Mouse (Mus musculus): ENCODE measurements around the gene Usp40.
"Not testable (repeated sequence)": the region's sequence is repeated elsewhere in the genome, so short reads cannot be mapped to it uniquely, and the experiment has no call there.

The Usp40 gene

DNA sequence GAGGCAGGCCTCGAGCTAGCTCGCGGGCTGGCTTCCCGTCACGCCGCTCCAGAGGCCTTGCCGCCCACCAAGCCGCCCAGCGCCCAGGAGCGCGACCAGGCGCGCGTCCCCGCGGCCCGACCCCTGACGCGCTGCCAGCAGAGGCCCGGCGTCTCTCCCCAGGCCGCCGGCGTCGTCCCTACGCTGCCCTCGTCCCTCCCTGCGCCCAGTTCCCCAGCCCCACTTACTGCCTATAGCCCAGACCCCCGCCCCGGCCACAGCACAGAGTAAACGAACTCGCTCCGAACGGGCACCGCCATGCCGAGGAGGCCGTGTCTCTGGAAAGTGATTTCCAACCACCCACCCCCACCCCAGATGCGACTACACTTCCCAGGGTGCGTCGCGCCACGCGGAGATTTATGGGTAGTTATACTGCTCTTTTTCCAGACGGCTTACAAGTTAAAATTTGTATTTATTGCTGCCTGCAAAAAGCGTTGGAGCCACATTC is at the start of gene Usp40:
Gene Usp40, minus strand, starts transcription at position 341 of the 487 bp plus-strand sequence.
- DNase-seq (ENCODE audit: low spot score): peak; percentile 71

DNA sequence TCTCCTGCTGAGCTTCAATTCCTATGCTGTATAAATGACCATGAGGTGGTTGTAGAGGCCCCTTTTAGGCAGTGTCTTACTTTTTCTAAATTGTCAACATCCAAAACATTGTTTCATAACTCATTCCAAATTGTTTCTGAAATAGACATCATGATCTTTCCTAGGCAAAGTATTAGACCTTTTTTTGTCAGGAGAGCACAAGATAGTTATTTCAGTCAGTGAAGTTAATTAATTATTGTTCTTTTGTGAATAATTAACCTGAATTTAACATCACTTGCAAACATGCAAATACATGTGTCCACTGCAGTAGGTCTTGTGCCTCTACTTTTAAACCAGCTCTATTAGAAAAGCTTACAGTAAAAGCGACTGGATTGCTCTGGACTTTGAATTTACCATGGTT is 46.7 kb upstream of the Usp40 start, which contains the start of gene Ugt1a10:
Gene Ugt1a10, plus strand, starts transcription at position 301 of the 400 bp plus-strand sequence.
- no peak for DNase-seq (ENCODE audit: low spot score)

DNA sequence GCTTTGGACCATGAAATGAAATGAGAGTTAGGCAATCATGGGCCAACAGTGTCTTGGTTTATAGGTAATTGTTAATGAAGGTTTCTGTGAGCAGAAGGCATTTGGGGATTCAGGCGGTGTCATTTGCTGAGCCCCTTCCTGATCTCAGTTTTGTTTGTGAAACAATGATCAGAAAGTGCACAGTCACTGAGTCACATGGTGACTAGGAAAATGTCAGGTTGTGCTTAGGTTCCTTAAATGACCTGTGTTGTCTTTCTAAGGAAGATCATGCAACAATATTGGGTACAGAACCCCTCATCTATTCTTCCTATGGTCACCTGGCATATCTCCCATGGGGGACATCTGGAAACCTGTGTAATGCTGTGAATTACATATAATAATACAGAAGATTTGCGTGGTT is 39.1 kb upstream of the Usp40 start:
- not testable (repeated sequence) for DNase-seq (ENCODE audit: low spot score)

- not testable (repeated sequence) for DNase-seq (ENCODE audit: low spot score)
Measured at GRCm38 (mm10) chr1:88044832-88045437, 36.6 kb upstream of the Usp40 start.

DNA sequence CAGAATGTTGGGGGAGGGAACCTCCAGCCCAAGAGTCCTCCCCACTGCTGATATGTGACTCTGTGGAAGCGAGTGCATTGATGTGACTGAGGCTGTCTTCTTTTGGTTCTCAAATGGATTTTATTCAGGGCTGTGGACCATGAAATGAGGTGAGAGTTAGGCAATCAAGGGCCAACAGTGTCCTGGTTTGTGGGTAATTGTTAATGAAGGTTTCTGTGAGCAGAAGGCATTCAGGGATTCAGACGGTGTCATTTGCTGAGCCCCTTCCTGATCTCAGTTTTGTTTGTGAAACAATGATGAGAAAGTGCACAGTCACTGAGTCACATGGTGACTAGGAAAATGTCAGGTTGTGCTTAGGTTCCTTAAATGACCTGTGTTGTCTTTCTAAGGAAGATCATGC is 34.7 kb upstream of the Usp40 start:
- DNase-seq (ENCODE audit: low spot score): not testable (repeated sequence)

DNA sequence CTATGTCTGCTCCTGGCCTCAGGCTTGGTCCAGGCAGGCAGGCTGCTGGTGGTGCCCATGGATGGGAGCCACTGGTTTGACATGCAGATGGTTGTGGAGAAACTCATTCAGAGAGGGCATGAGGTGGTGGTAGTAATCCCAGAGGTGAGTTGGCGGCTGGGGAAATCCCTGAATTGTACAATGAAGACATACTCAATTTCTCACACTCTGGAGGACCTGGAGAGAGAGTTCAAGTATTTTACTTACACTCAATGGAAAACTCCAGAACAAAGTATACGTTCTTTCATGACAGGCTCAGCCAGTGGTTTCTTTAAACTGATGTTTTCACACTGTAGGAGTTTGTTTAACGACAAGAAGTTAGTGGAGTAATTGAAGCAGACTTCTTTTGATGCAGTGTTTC is 16.9 kb upstream of the Usp40 start:
- DNase-seq (ENCODE audit: low spot score): not testable (repeated sequence)

- DNase-seq (ENCODE audit: low spot score): no peak
Measured at GRCm38 (mm10) chr1:88015371-88015770, 7.0 kb upstream of the Usp40 start.

DNA sequence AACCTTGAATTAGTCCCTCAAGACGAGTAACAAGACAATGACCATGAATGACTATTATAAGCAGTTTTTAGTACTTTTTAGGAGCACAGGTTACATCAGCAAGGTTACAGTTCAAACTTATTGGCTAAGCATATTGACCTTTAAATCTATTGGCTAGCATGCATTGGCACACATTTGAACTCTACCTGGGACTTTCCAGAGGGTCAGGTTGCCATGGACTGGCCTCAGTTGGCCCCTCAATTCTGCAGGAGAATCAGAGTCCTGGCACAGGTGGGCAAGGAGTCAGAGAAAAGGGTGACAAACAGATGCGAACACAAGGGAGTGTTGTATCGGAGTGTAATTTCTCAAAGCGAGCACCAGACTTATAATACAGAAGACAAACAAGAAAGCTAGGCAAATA is 6.3 kb upstream of the Usp40 start:
- no peak for DNase-seq (ENCODE audit: low spot score)

GRCm38 (mm10) chr1:88014194-88014593 is 5.8 kb upstream of the Usp40 start:
- DNase-seq (ENCODE audit: low spot score): no peak

GRCm38 (mm10) chr1:88013726-88014125 is 5.4 kb upstream of the Usp40 start:
- no peak for DNase-seq (ENCODE audit: low spot score)

DNA sequence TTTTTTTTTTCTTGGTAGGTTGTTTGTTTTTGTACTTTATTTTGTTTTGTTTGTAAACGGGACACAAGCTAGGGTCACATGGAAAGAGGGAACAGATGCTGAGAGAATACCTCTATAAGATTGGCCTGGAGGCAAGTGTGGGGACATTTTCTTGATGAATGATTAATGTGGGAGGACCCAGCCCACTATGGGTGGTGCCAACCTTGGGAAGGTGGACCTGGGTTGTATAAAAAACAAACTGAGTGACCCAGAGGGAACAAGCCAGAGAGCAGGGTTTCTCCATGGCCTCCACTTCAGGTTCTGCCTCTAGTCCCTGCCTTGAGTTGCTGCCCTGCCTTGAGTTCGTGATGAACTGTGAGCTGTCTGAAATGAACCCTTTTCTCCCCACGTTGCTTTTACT is 1.2 kb upstream of the Usp40 start:
- DNase-seq (ENCODE audit: low spot score): no peak

DNA sequence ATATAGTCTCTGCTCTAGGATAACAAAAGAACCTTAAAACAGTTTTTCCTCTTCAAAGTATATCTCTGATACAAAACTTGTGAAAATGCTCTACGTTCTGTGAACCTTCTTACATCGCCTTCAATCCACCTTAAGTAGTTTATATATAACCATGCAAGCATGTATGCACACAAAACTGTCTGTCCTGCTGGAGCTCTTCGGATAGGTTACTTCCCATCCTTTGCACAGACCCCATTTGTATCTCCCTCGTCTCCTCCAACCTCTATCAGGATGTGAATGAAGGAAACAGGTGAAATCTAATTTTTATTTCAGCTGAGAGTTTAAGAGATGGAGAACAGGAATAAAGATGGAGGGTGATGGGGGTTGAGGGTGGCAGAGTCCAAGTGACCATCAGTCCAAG is 384 bp upstream of the Usp40 start:
- DNase-seq (ENCODE audit: low spot score): no peak

GRCm38 (mm10) chr1:88007692-88008210 is 600 bp downstream of the Usp40 start:
- DNase-seq (ENCODE audit: low spot score): no peak

- no peak for DNase-seq (ENCODE audit: low spot score)
Measured at GRCm38 (mm10) chr1:87992716-87993115, 15.6 kb downstream of the Usp40 start.

GRCm38 (mm10) chr1:87982291-87982690 is 26.1 kb downstream of the Usp40 start:
- no peak for DNase-seq (ENCODE audit: low spot score)

GRCm38 (mm10) chr1:87970381-87970780 is 38.0 kb downstream of the Usp40 start:
- DNase-seq (ENCODE audit: low spot score): no peak

DNA sequence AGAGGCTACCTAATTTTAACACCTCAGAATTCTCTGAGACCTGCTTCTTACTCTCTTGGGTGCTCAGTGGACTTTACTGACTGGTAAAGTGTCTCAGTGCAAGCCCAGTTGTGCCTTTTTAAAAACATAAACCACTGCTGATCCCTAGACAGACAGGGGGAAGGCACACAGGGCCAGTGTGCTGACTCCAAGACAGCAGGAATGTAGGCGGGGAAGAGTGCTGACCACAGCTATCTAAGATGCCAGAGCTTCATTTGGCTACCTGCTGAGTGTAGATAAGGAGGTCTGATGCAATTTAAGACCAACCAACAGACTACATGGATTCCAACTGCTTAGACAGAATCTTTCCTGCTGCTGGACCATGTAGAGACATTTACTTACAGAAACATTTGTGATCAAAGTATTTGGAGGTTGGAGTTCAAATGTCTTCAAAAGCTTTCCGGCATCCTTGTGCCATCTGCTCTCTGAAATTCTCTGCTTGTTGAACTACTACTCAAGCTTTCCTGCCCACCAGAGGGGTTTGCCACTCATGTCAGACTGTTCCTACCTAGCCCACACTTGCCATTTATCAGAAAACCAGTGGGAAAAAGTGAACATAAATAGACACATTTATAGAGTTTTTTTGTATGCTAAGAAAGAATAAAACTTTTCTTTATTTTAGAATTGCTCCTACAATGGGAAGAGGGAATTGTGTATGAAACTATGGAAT is 46.7 kb downstream of the Usp40 start:
- no peak for DNase-seq (ENCODE audit: low spot score)

GRCm38 (mm10) chr1:87960752-87961151 is 47.6 kb downstream of the Usp40 start:
- DNase-seq (ENCODE audit: low spot score): no peak

GRCm38 (mm10) chr1:87959998-87960431 is 48.3 kb downstream of the Usp40 start:
- DNase-seq (ENCODE audit: low spot score): no peak

GRCm38 (mm10) chr1:87959532-87959931 is 48.8 kb downstream of the Usp40 start:
- DNase-seq (ENCODE audit: low spot score): no peak

- DNase-seq (ENCODE audit: low spot score): no peak
Measured at GRCm38 (mm10) chr1:87958931-87959330, 49.4 kb downstream of the Usp40 start.

- no peak for DNase-seq (ENCODE audit: low spot score)
Measured at GRCm38 (mm10) chr1:87953073-87953472, 55.3 kb downstream of the Usp40 start.

DNA sequence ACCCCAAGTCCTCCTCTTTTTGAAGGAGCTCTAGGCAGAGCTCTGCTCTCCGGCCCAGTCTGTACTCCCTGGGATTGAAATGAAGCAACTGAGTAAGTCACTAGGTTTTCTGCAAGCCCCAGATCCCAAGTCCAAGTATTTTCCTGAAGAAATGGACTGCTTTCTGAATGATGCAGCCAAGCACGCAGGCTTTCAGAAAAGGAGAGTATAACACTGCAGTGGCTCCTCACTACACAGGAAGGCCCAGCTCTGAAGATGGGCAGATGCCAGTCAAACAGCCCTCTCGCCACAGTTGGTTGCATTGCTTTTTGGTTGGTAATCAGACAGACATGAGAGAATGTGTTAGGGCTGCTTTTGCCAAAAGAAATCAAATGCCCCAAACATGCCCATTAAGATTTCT is 56.7 kb downstream of the Usp40 start:
- no peak for DNase-seq (ENCODE audit: low spot score)

Measured in ovary, postnatal 14 days (tissue).